Mouse (Mus musculus) brown adipose tissue, adult 24 weeks (tissue): ENCODE results near the gene Esp36. TPM values are rescaled to one million over a fixed set of nuclear protein-coding genes. Genes with fewer than 3 reads are reported as not detected.
"Not testable (repeated sequence)": the region's sequence is repeated elsewhere in the genome, so short reads cannot be mapped to it uniquely, and the experiment has no call there.

Source experiments
- H3K27ac ChIP-seq: fragments of 200-500 bp; replicated peaks from 2 replicates; pipeline ENCODE4 v1.5.1; 2012; ENCODE audit warnings: low read depth, mild to moderate bottlenecking, low read length
- H3K4me1 ChIP-seq: fragments of 200-500 bp; 2 replicates; pipeline ENCODE4 v1.6.1; 2012; ENCODE audit warnings: low read length, mixed read lengths; ENCODE audit not compliant: control insufficient read depth, insufficient read depth, insufficient read length
- H3K4me3 ChIP-seq: fragments of 200-500 bp; 2 replicates; pipeline ENCODE4 v1.5.1; 2012; ENCODE audit warnings: low read depth, mild to moderate bottlenecking, low read length, moderate library complexity; ENCODE audit not compliant: insufficient read depth
- polyA plus RNA-seq: library from polyadenylated mRNA; stranded (reverse); fragments of >200 nt; gene quantifications from 2 replicates; pipeline ENCODE4 v1.2.4, GENCODE M21; 2012; ENCODE audit not compliant: missing spikeins, insufficient read depth, insufficient read length

Esp36 gene
- not detected in 2 replicates for polyA plus RNA-seq

DNA sequence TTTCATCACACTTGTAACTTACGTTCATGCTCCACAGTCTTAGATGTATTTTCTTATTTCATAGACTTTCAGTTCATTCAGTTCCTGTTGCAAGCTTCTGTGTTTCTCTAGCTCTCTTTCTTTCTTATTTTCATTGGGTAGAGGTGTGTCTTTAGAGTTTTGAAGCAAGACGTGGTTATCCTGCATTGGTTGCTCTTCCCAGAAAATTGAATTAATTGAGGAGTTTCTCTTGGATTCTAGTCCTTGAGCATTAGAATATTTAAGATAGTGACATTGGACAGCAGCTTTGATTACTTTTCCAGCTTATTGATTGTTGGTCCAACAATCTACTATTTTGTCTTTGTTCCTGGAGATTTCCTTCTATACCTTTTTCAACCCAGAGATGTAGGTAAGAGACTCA lies at the start of gene Esp36:
Gene Esp36 (minus strand): TSS at position 101 of the 400 bp plus-strand sequence.
- Histone ChIP-seq H3K4me1 (no peaks in the 10 kb centered on the region), H3K4me3 (no peak within 1 kb of the TSS), H3K27ac (no peak within 1 kb of the TSS)

GRCm38 (mm10) chr17:38456206-38456605 lies 36.2 kb upstream of the Esp36 start:
- not testable (repeated sequence) for H3K4me1 ChIP-seq, H3K27ac ChIP-seq, H3K4me3 ChIP-seq

GRCm38 (mm10) chr17:38450688-38451087 lies 30.7 kb upstream of the Esp36 start:
- Histone ChIP-seq H3K4me3 (no peak overlapping the region), H3K4me1 (no peaks in the 10 kb centered on the region), H3K27ac (no peak overlapping the region)

- no peak overlapping the region for H3K27ac ChIP-seq
- no peaks in the 10 kb centered on the region for H3K4me1 ChIP-seq
- no peak overlapping the region for H3K4me3 ChIP-seq
Measured at GRCm38 (mm10) chr17:38406135-38406534, 13.8 kb downstream of the Esp36 start.

GRCm38 (mm10) chr17:38391821-38392220 lies 28.2 kb downstream of the Esp36 start:
- Histone ChIP-seq H3K27ac (no peak overlapping the region), H3K4me3 (no peak overlapping the region), H3K4me1 (no peaks in the 10 kb centered on the region)

Other genes with a start within 250 kb of the Esp36 start
- not detected in 2 replicates for gene Olfr134, start 248.8 kb downstream of the Esp36 start, polyA plus RNA-seq
- gene Olfr135, start 215.8 kb downstream of the Esp36 start, polyA plus RNA-seq, result not detected in 2 replicates
- gene Olfr138, start 159.2 kb downstream of the Esp36 start, polyA plus RNA-seq, result not detected in 2 replicates
- gene Olfr137, start 112.6 kb downstream of the Esp36 start, polyA plus RNA-seq, result not detected in 2 replicates
- not detected in 2 replicates for gene Olfr136, start 90.4 kb downstream of the Esp36 start, polyA plus RNA-seq
- gene Esp34, start 134.0 kb upstream of the Esp36 start, polyA plus RNA-seq, result not detected in 2 replicates
- not detected in 2 replicates for gene Esp31, start 219.3 kb upstream of the Esp36 start, polyA plus RNA-seq